Mouse (Mus musculus) heart, embryonic 13.5 days (tissue): ENCODE measurements at regions not wholly inside any gene's neighbourhood (a gene's known extent, or its start where the extent isn't known, plus 50 kb on each side); places are given as distances from the start of the nearest gene placed in this dataset.

Source experiments
- ATAC-seq: fragments of 200-750 bp; cut with Nextera tagmentation; 2 replicates; pipeline ENCODE4 v1.8.0; 2017; ENCODE audit warnings: moderate TSS enrichment; ENCODE audit not compliant: insufficient number of reproducible peaks, low FRiP score, low TSS enrichment; ENCODE audit errors: extremely low read depth
- H3K27ac ChIP-seq: fragments of 300-500 bp; sonication (generic); replicated peaks from 2 replicates; pipeline ENCODE4 v1.5.1; 2015; ENCODE audit warnings: moderate library complexity, mild to moderate bottlenecking, inconsistent platforms
- H3K27me3 ChIP-seq: fragments of 300-500 bp; sonication (generic); replicated peaks from 2 replicates; pipeline ENCODE4 v1.6.1; 2015; ENCODE audit warnings: mild to moderate bottlenecking, inconsistent platforms
- H3K36me3 ChIP-seq: fragments of 300-500 bp; sonication (generic); 2 replicates; pipeline ENCODE4 v1.6.1; 2015; ENCODE audit warnings: mild to moderate bottlenecking, inconsistent platforms
- H3K4me1 ChIP-seq: fragments of 300-500 bp; sonication (generic); 2 replicates; pipeline ENCODE4 v1.6.1; 2015; ENCODE audit warnings: inconsistent platforms
- H3K4me2 ChIP-seq: fragments of 300-500 bp; sonication (generic); 2 replicates; pipeline ENCODE4 v1.6.1; 2015; ENCODE audit warnings: inconsistent platforms, mild to moderate bottlenecking, moderate library complexity
- H3K4me3 ChIP-seq: fragments of 300-500 bp; sonication (generic); 2 replicates; pipeline ENCODE4 v1.5.1; 2015; ENCODE audit warnings: moderate library complexity, mild to moderate bottlenecking, inconsistent platforms
- H3K9ac ChIP-seq: fragments of 300-500 bp; sonication (generic); 2 replicates; pipeline ENCODE4 v1.6.1; 2015; ENCODE audit warnings: inconsistent platforms, mild to moderate bottlenecking, moderate library complexity
- H3K9me3 ChIP-seq: fragments of 300-500 bp; sonication (generic); 2 replicates; pipeline ENCODE4 v1.6.1; 2016; ENCODE audit warnings: inconsistent platforms
- WGBS: fragments of 180-500 bp; shearing (Covaris S2); methylation state at CpG from one replicate; pipeline ENCODE4 v1.1.7; 2015; ENCODE audit warnings: mixed read lengths; 5-methylcytosine and 5-hydroxymethylcytosine counted together

DNA sequence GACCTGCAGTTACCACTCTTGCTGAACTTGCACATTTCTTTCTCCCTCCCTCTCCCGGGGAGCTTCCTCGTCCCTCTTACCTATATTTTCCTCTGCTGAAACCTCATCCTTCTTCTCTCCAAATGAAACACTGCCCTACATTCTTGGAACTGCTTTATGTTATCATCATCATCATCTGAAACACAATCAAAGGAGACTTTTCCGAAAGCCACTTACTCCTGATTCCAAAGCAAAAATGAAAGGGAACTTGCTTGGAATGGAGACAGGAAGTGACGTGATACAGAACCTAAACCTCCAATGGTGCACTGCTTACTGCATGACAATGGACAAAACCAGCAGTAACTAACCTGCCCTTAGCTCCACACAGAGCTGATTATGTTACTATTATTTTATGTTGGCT lies 287.2 kb upstream of the Btbd3 start:
- ATAC-seq: no peak
- WGBS: 59% methylated on average over 4 of the region's 4 CpGs

DNA sequence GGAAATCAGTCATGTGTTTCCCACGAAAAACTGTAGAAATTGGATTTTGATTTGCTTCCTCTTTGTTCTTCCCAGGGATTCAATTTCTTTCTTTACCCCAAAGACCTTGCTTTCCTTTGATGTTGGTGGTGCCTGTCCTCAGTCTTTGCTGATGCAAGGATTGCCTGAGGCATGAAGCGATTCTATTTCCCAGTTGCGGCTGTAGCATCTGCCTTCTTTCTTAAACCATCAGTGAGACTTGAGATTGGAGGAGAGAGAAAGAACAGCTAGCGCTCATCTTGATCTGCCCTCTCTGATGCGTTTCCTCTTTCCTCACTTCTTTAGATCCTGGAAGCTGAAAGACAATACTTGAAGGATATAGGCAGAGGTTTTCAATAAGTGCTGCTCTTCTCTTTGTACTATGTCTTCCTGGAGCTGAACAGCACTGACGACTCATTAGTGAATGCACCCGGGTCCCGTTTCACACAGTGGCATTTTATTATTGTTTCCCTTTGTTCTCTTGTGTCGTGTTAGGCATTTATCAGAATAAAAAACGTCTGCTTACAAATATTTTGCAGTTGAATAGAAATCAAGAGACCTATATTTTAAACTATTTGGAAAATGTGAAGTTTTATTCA lies 289.8 kb upstream of the Btbd3 start:
- no peak overlapping the region for H3K4me2 ChIP-seq
- H3K9me3 ChIP-seq: no peaks in the 10 kb centered on the region
- H3K9ac ChIP-seq: no peak overlapping the region
- no peaks in the 10 kb centered on the region for H3K27me3 ChIP-seq
- no peak overlapping the region for H3K4me3 ChIP-seq
- H3K36me3 ChIP-seq: no peaks in the 10 kb centered on the region
- no peak overlapping the region for H3K27ac ChIP-seq
- no peaks in the 10 kb centered on the region for H3K4me1 ChIP-seq
- ATAC-seq: no peak
- 68% methylated on average over 10 of the region's 10 CpGs for WGBS

More for the DNA sequence above, 287.2 kb upstream of the Btbd3 start:
- H3K4me2 ChIP-seq: no peak overlapping the region
- no peaks in the 10 kb centered on the region for H3K27me3 ChIP-seq
- H3K9me3 ChIP-seq: no peaks in the 10 kb centered on the region
- no peak overlapping the region for H3K27ac ChIP-seq
- H3K9ac ChIP-seq: no peak overlapping the region
- H3K36me3 ChIP-seq: no peaks in the 10 kb centered on the region
- H3K4me1 ChIP-seq: no peaks in the 10 kb centered on the region
- H3K4me3 ChIP-seq: no peak overlapping the region

DNA sequence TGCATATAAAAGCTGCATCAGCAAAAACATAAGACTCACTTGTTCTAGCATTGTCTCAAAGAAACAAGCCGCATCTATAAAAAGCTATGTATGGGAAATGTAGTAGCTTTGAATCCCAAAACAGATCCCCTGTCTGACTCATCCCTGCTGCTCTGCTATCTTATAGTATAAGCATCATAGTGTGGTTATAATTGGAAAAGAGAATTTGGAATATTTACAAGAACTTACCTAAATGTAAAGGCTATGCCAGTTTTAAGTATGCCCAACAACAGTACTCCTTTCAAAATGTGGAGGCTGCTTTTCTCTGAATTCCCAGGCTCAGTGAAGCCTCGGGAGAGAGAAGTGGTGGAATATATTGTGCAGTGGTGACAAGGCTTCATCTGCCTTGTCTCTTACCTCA lies 301.5 kb upstream of the Btbd3 start:
- no peaks in the 10 kb centered on the region for H3K36me3 ChIP-seq
- H3K27me3 ChIP-seq: no peaks in the 10 kb centered on the region
- H3K4me3 ChIP-seq: no peak overlapping the region
- ATAC-seq: no peak
- no peak overlapping the region for H3K27ac ChIP-seq
- H3K4me1 ChIP-seq: no peaks in the 10 kb centered on the region
- no peak overlapping the region for H3K9ac ChIP-seq
- WGBS: 86% methylated on average over 2 of the region's 2 CpGs
- H3K4me2 ChIP-seq: no peak overlapping the region
- no peaks in the 10 kb centered on the region for H3K9me3 ChIP-seq

DNA sequence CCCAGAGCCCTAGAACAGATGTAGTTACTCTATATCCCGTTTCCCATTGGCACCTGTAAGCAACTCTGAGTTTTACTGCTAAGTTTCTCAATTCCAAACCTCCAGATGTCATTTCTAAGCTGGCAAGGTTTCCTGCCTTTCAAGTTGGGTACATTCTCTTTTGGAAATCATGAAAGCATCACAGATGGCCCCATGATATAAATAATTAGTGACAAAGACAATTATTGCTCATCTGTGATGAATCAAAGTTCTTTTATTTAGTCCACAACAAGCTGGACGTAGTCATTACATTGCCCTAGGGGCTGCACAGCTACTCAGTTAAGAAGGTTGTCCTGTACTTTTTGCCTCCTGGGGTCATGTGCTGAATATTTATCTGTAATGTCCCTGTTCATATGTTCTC lies 303.2 kb upstream of the Btbd3 start:
- Histone ChIP-seq H3K4me1 (no peaks in the 10 kb centered on the region), H3K9me3 (no peaks in the 10 kb centered on the region), H3K36me3 (no peaks in the 10 kb centered on the region), H3K4me3 (no peak overlapping the region), H3K27ac (no peak overlapping the region), H3K4me2 (no peak overlapping the region), H3K9ac (no peak overlapping the region), H3K27me3 (no peaks in the 10 kb centered on the region)
- ATAC-seq: no peak
- 64% methylated on average over 2 of the region's 2 CpGs for WGBS

DNA sequence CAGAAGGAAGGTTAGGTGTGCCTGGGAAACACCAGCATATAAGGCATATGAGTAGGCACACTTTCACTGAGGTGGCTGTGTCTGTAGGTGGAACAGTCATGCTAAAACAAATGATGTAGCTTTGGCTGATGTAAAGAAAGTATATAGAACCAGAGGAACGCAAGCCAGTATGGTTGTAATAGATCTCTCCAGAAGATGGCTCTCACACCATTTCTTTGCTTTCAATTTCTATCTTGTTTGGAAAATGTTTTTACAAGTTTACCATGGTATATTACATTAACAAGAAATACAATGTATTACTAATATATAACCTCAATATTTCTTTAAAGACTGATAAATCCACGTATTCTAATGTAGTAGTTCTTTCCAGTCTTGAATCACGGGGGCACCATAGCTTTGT lies 304.4 kb upstream of the Btbd3 start:
- Histone ChIP-seq H3K27me3 (no peaks in the 10 kb centered on the region), H3K36me3 (no peaks in the 10 kb centered on the region), H3K4me1 (no peaks in the 10 kb centered on the region), H3K4me3 (no peak overlapping the region), H3K9me3 (no peaks in the 10 kb centered on the region), H3K4me2 (no peak overlapping the region), H3K9ac (no peak overlapping the region), H3K27ac (no peak overlapping the region)
- 80% methylated on average over 3 of the region's 3 CpGs for WGBS
- no peak for ATAC-seq

DNA sequence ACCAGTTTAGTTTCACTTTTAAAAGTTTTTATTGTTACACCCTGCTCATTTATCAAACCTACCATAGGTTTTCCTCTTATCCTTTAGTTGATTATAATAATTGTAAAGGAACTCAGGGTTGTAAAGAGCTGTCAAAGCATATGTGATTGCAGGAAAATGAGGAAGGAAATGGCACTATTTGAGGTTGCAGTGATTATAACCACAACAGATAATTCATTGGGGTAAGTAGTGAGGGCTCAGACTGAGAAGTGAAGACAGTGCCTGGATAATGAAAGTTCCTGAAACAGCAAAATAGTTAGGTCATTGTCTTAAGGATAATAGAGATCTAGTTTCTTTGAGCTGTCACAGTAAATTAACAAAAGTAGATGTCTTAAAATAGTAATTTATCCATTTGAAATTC lies 305.4 kb upstream of the Btbd3 start:
- Histone ChIP-seq H3K36me3 (no peaks in the 10 kb centered on the region), H3K9me3 (no peaks in the 10 kb centered on the region), H3K4me3 (no peak overlapping the region), H3K4me1 (no peaks in the 10 kb centered on the region), H3K27ac (no peak overlapping the region), H3K4me2 (no peak overlapping the region), H3K9ac (no peak overlapping the region), H3K27me3 (no peaks in the 10 kb centered on the region)
- no peak for ATAC-seq

DNA sequence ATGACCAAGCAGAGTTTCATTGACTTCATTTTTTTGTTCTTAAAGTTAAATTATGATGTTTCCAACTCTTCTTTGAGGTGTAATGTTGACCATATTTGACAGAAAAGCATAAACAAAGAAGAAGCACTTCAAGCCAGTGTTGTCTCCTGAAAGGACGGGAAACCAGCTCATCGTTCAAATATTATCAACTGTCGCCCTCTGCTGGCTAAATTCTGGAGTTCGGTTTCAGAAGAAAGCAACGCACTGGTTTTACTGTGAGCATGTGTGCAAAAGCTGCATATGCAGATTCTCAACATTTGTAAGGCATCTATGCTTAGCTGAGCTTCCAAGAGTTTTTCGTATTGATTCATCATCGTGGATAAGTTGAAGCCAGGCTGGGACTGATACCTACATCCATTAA lies 313.6 kb upstream of the Btbd3 start:
- 2% methylated on average over 7 of the region's 7 CpGs for WGBS
- no peak overlapping the region for H3K4me3 ChIP-seq
- no peak for ATAC-seq
- H3K36me3 ChIP-seq: no peaks in the 10 kb centered on the region
- no peak overlapping the region for H3K27ac ChIP-seq
- no peaks in the 10 kb centered on the region for H3K9me3 ChIP-seq
- no peak overlapping the region for H3K4me2 ChIP-seq
- no peaks in the 10 kb centered on the region for H3K27me3 ChIP-seq
- no peak overlapping the region for H3K9ac ChIP-seq
- peaks cover 15% of the 10 kb centered on the region for H3K4me1 ChIP-seq

DNA sequence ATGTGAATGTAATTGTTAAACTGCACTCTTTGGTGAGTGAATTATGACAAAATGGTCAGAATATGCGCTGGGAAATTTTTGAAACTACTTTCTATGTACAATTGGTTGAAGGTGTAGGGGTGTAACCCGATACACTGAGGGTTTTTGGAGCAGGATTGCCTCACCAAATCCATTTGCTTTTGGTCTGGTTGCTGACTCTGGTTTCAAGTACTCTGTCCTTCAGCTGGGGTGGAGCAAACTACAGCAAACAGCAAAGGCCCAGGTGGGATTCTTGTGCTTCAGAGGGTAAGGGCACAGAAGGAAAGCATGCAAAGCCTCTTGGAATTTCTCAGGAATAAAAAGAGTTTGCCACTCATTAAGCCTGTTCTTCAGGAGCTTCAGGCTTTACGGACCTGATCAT lies 316.8 kb upstream of the Btbd3 start:
- Histone ChIP-seq H3K4me2 (no peak overlapping the region; the same call in 1 of the 2 replicates), H3K27me3 (no peaks in the 10 kb centered on the region), H3K4me1 (peaks cover 15% of the 10 kb centered on the region), H3K36me3 (no peaks in the 10 kb centered on the region), H3K27ac (peak overlapping the region; percentile 38; the same call in 1 of the 2 replicates), H3K9me3 (no peaks in the 10 kb centered on the region), H3K4me3 (no peak overlapping the region), H3K9ac (no peak overlapping the region)
- WGBS: 83% methylated on average over 3 of the region's 3 CpGs
- ATAC-seq: no peak

DNA sequence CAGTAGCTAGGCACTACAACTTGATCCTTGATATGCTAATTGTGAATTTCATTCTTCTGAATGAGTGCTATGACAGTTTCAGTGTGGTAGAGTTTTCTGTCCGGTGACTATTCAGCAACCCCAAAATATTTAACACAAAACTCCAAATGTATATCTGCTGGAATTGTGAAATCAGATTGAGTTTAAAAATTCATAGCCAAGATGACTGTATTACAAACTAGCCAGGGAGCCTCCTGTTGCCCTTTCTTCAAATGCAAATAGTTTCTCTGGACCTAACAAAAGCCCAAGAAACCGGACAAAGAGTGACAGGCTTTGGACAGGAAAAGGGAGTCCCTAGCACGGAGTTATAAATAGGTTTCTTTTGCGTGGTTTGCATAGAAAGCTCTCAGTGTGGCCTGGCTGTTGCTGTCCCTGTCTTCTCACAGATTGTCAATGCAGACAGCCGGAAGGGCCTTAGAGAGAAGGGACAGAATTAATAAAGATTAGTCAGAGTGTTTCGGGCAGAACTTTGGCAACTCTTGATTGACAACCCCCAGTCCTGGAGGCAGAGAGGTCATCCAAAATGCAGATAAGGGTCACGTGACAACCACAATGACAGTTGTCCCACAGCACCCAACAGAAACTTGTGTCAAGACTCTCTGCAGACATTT lies 317.4 kb upstream of the Btbd3 start:
- no peak for ATAC-seq
- Histone ChIP-seq H3K4me2 (peak overlapping the region; percentile 18), H3K4me3 (no peak overlapping the region), H3K9me3 (no peaks in the 10 kb centered on the region), H3K9ac (0 out of 2 replicates have a peak overlapping the region, but pooled peaks have one; percentile 10), H3K27ac (peak overlapping the region; percentile 38), H3K36me3 (no peaks in the 10 kb centered on the region), H3K27me3 (no peaks in the 10 kb centered on the region), H3K4me1 (peaks cover 15% of the 10 kb centered on the region)
- WGBS: 19% methylated on average over 7 of the region's 7 CpGs

DNA sequence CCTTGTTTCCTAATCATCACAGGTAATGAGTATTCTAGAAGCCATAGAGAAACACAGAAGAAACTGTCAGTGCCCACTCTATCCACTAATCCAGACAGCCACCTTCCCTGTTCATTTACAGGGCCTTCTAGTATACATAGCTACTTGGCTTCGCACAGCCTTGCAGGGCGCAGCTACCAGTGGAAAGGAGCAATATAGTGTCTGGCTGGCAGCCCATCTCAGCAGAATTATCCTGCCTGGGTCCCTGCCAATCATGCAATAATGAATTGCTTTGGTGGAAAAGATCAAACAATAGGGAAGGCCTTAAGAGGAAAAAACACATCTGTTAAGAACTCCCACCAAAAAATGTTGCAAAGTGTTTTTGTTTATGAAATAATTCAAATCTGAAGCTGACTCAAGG lies 319.8 kb upstream of the Btbd3 start:
- WGBS: 67% methylated on average over 2 of the region's 2 CpGs
- Histone ChIP-seq H3K9me3 (no peaks in the 10 kb centered on the region), H3K9ac (no peak overlapping the region), H3K4me1 (peaks cover 18% of the 10 kb centered on the region), H3K27me3 (no peaks in the 10 kb centered on the region), H3K27ac (no peak overlapping the region), H3K36me3 (no peaks in the 10 kb centered on the region), H3K4me2 (no peak overlapping the region), H3K4me3 (no peak overlapping the region)
- ATAC-seq: no peak

DNA sequence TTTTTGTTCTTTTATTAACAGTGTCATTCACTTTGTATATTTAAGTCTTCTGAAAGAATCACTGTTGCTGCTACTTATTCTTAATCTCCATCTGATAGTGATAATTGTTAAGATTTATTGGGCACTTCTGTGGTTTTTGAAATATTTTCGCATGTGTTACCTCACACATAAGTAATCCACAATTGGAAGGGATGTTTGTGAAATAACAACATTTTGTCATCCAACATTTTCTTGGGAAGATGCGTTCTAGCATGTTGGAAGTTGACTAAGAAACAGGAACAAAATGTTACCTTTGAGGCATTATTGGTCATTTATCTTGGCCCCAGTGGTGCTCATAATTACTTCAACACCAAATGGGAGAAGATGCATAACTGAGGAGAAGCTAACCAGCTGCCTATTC lies 323.4 kb upstream of the Btbd3 start:
- H3K4me1 ChIP-seq: peaks cover 8% of the 10 kb centered on the region
- no peaks in the 10 kb centered on the region for H3K9me3 ChIP-seq
- H3K27ac ChIP-seq: no peak overlapping the region
- no peak overlapping the region for H3K4me3 ChIP-seq
- H3K4me2 ChIP-seq: no peak overlapping the region
- H3K36me3 ChIP-seq: no peaks in the 10 kb centered on the region
- no peak for ATAC-seq
- no peak overlapping the region for H3K9ac ChIP-seq
- no peaks in the 10 kb centered on the region for H3K27me3 ChIP-seq
- 84% methylated on average over 2 of the region's 2 CpGs for WGBS

DNA sequence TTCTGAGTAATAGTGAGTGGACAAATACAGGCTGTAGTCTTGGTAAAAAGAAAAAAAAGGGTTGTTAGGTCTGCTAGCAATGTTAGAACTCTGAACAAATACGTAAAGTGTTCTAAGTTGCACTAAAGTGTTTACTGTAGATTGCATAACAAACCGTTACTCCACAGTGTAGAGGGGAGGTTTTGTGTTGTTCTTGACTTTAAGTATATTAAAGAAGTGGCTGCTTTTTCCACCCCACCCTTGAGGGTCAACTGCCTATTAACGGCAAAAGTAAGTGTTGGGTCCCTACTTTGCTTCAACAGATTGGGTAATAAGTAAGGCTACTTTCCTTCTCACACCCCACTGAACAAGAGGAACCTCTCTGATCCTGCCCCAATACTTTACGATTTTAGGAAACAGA lies 323.9 kb upstream of the Btbd3 start:
- Histone ChIP-seq H3K9me3 (no peaks in the 10 kb centered on the region), H3K4me3 (no peak overlapping the region), H3K27me3 (no peaks in the 10 kb centered on the region), H3K36me3 (no peaks in the 10 kb centered on the region), H3K4me1 (peaks cover 8% of the 10 kb centered on the region), H3K27ac (no peak overlapping the region), H3K9ac (no peak overlapping the region), H3K4me2 (no peak overlapping the region)
- 84% methylated on average over 4 of the region's 4 CpGs for WGBS
- no peak for ATAC-seq
